Mouse (Mus musculus) CD8-positive naive resting alpha-beta T cell, adult 2 months (primary cell): ENCODE data around the gene Olfr1305.

Source experiments
- DNase-seq, 2 experiments: peaks; one replicate each; pipeline ENCODE4 v3.0.0; 2022; ENCODE audit warnings: low read depth in 2 of 2, low spot score in 2 of 2

The Olfr1305 gene

DNA sequence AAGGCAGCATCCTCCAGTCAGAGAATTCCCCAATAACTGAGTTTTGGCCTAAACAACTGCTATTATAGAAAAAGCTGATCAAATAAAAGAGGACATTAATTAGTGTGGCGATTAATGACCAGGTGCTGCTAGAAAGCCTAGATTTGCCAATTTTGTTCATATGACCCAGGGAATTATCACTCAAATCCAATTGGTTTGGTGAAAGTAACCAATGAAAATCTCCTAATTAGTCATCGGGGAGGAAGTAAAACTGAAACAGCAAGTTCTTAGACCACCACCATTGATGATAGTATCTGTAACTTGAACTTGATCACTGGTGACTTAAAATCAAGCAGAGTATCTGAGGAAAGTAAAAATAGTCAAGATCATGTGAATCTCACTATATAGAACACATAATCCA lies at the start of gene Olfr1305:
Gene Olfr1305 (minus strand): TSS at position 101 of the 400 bp plus-strand sequence.
- no peak for DNase-seq

- DNase-seq = no peak
These were observed 39.2 kb upstream of the Olfr1305 start, which contains the start of gene Olfr1306 for GRCm38 (mm10) chr2:111916171-111916570. Gene Olfr1306, minus strand, starts transcription at chr2:111916271.

GRCm38 (mm10) chr2:111820240-111820639 lies 56.7 kb downstream of the Olfr1305 start, which contains the start of gene Olfr1303:
Gene Olfr1303, minus strand, starts transcription at chr2:111820340.
- no peak for DNase-seq
